Mouse (Mus musculus): ENCODE measurements around the gene Stx6. TPM values are rescaled to one million over a fixed set of nuclear protein-coding genes. Genes with fewer than 3 reads are reported as not detected.

The Stx6 gene
- polyA plus RNA-seq, 1 experiment, result 48.0 TPM

DNA sequence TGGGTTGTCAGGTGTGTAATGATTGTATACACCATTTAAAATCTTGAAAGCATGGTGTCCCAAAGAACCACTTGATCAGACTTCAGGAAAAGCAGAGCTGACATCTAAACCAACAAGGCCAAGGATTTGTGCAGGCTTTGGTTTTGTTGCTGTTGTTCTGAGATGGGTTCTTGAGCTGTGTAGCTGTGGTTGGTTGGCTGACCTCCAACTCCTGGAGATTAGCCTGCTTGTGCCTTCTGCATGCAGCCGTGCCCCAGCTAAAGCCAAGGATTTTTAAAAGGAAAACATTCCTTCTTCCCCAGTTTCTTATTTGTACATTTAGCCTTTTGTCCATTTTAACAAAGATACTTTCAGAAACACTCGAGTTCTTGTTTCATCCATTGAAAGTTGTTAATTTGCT, 33.2 kb downstream of the Stx6 start:
- H3K4me3 ChIP-seq (ENCODE audit: insufficient read depth, low read length), result no peak overlapping the region
- H3K4me1 ChIP-seq (ENCODE audit: control insufficient read depth, insufficient read depth, low read length), result no peaks in the 10 kb centered on the region
- no peak overlapping the region for H3K27ac ChIP-seq (ENCODE audit: insufficient read depth, low read depth, low read length)
- TF ChIP-seq CTCF (IDR thresholded peaks at IDR 0.05; ENCODE audit: low read depth, low read length) (no peak), POLR2A (IDR thresholded peaks at IDR 0.05; ENCODE audit: borderline replicate concordance, low read depth, low read length) (no peak)

DNA sequence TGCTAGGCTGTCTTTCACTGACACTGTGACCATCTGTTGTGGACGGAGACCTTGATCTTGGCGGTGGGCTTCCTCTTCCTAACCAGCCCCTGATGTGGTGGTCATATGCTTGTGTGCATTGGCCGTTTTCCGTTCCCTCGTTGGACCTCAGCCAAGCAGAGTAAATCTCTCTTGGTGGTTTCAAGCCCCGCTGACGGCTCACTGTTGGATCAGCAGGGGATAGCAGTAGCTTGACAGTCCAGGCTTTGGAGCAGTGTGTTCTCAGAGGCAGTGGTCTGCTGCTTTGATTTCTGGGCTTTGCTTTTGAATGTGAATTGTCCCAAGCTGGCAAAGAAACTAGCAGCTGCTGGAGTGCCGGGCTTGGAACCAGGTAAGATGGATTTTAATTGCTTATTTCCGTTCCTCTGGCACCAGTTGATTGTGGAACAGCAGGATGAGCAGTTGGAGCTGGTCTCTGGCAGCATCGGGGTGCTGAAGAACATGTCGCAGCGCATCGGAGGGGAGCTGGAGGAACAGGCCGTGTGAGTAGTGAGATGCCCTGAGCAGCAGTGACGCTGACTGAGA, 34.4 kb downstream of the Stx6 start:
- Histone ChIP-seq H3K4me3 (ENCODE audit: insufficient read depth, low read length) (no peak overlapping the region), H3K4me1 (ENCODE audit: control insufficient read depth, insufficient read depth, low read length) (no peaks in the 10 kb centered on the region), H3K27ac (ENCODE audit: insufficient read depth, low read depth, low read length) (no peak overlapping the region)
- TF ChIP-seq CTCF (IDR thresholded peaks at IDR 0.05; ENCODE audit: low read depth, low read length) (no peak), POLR2A (IDR thresholded peaks at IDR 0.05; ENCODE audit: borderline replicate concordance, low read depth, low read length) (no peak)

DNA sequence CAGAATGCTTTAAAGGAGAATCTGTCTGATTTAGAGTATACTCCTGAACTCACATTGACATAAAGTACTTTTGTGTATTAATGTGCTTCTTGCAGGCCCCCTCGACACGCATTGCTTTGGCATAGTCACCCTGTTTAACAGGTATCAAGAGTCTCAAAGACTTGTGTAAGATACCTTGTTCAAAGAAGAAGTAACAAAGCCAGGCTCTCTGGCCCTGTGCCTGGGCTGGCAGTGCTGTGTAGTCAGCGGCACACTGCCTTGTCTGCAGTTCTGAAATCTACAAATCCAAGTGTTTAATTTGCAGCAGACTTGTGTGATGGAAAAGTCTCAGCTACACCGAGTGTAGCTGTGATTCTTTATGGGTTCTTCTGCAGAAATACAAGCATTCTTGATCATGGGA, 38.2 kb downstream of the Stx6 start:
- Histone ChIP-seq H3K27ac (ENCODE audit: insufficient read depth, low read depth, low read length) (no peak overlapping the region), H3K4me3 (ENCODE audit: insufficient read depth, low read length) (no peak overlapping the region), H3K4me1 (ENCODE audit: control insufficient read depth, insufficient read depth, low read length) (no peaks in the 10 kb centered on the region)
- no peak for TF ChIP-seq POLR2A (IDR thresholded peaks at IDR 0.05; ENCODE audit: borderline replicate concordance, low read depth, low read length)
- no peak for TF ChIP-seq CTCF (IDR thresholded peaks at IDR 0.05; ENCODE audit: low read depth, low read length)

DNA sequence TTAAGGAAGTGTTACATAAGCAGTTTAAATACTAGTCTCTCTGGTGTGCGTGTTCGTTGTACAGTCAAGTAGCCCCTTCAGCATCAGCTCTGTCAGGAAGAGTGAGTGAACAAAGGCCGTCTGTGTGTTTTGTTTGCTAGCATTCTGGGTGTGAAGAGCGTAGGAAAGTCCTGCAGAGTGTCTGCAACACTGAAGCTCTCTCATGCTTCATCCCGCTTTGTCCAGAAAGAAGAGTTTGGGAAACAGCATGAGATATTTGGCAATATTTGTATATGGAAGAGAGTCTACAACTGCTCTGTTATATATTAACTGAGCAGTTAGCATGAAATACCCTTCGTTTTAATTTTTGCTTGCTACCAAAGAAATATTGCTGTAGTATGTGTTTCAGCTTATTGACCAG, 41.0 kb downstream of the Stx6 start:
- Histone ChIP-seq H3K27ac (ENCODE audit: insufficient read depth, low read depth, low read length) (no peak overlapping the region), H3K4me1 (ENCODE audit: control insufficient read depth, insufficient read depth, low read length) (no peaks in the 10 kb centered on the region), H3K4me3 (ENCODE audit: insufficient read depth, low read length) (no peak overlapping the region)
- TF ChIP-seq POLR2A (IDR thresholded peaks at IDR 0.05; ENCODE audit: borderline replicate concordance, low read depth, low read length), result no peak
- no peak for TF ChIP-seq CTCF (IDR thresholded peaks at IDR 0.05; ENCODE audit: low read depth, low read length)

DNA sequence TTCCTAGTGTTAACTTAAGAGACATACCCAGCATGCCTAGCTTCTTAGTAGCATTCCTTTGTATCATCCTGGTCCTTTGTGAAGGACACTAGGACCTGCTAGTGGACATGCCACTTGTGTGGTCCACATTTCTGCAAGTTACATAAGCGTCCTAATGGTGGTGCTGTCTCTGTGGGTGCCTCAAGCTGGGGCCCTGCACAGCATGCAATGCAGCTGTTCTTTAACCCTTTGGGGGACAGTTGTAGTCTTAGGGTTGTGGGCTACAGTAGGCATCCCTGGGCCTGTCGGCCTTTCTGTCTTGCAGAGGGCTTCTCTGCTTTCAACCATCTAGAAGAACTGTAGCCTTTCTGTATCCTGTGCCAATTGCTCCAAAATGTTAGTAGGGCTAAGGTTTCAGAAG, 42.5 kb downstream of the Stx6 start:
- no peaks in the 10 kb centered on the region for H3K4me1 ChIP-seq (ENCODE audit: control insufficient read depth, insufficient read depth, low read length)
- H3K4me3 ChIP-seq (ENCODE audit: insufficient read depth, low read length), result no peak overlapping the region
- no peak overlapping the region for H3K27ac ChIP-seq (ENCODE audit: insufficient read depth, low read depth, low read length)
- TF ChIP-seq POLR2A (IDR thresholded peaks at IDR 0.05; ENCODE audit: borderline replicate concordance, low read depth, low read length) (no peak), CTCF (IDR thresholded peaks at IDR 0.05; ENCODE audit: low read depth, low read length) (no peak)

DNA sequence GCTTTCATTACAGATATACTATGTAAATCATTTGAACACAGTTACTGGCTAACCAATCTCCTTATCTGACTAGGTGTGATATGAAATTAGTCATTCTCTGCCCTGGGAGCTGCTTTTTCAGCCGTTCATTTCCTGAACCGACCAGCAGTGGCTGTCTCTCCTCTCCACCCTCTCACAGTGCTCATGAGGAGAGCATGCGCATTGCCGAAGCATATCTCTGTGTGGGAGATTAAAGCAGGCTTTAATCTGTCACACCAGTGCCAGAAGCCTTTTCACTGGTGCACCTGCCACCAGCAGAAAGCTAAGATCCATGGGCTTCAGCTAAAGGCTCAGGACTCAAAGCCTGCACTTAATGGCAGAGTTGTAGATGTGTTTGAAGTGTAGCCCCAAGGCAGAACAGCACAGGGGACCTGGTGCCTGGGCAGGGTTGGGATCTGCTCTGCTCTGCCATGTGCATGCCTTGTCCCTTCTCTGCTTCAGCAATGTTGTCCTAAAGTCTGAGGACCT, 42.9 kb downstream of the Stx6 start:
- TF ChIP-seq POLR2A (IDR thresholded peaks at IDR 0.05; ENCODE audit: borderline replicate concordance, low read depth, low read length), result no peak
- no peak for TF ChIP-seq CTCF (IDR thresholded peaks at IDR 0.05; ENCODE audit: low read depth, low read length)
- Histone ChIP-seq H3K4me3 (ENCODE audit: insufficient read depth, low read length) (no peak overlapping the region), H3K4me1 (ENCODE audit: control insufficient read depth, insufficient read depth, low read length) (no peaks in the 10 kb centered on the region), H3K27ac (ENCODE audit: insufficient read depth, low read depth, low read length) (no peak overlapping the region)

DNA sequence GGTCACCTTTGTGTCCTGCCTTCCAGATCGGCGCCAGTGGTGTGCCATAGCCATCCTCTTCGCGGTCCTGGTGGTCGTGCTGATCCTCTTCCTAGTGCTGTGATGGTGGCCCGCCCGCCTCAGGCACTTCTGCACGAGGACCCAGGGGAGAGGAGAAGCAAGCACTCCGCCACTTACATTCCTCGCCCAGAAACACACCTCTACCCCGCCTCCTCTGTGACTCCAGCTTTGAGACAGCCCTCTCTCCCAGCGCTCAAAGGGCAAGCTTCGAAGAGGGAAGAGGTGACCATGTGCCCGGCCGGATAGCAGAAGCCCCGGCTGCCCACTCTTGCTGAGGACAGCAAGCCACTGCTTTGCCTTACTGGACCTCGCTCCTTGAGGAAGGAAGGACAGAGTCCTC, 43.4 kb downstream of the Stx6 start:
- Histone ChIP-seq H3K4me3 (ENCODE audit: insufficient read depth, low read length) (no peak overlapping the region), H3K4me1 (ENCODE audit: control insufficient read depth, insufficient read depth, low read length) (no peaks in the 10 kb centered on the region), H3K27ac (ENCODE audit: insufficient read depth, low read depth, low read length) (no peak overlapping the region)
- no peak for TF ChIP-seq POLR2A (IDR thresholded peaks at IDR 0.05; ENCODE audit: borderline replicate concordance, low read depth, low read length)
- no peak for TF ChIP-seq CTCF (IDR thresholded peaks at IDR 0.05; ENCODE audit: low read depth, low read length)

DNA sequence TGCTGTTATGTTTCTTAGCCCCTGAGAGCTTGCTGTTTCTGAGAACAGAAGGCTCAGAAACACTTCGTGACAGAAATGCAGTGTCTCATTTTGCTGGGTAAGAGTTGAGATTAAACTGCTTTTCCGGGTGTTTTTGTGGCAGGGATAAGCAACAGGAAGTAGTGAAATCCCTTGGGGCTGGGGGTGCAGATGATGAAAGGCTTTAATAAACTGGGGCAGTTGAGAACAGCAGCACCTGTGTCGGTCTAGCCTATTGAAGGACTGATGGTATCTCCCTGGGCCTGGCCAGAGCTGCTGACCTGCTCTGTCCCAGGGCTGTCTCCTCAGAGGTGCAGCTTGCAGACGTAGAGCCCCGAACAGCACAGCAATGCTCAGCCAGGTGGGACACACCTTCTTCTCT, 44.0 kb downstream of the Stx6 start:
- no peak overlapping the region for H3K4me3 ChIP-seq (ENCODE audit: insufficient read depth, low read length)
- TF ChIP-seq POLR2A (IDR thresholded peaks at IDR 0.05; ENCODE audit: borderline replicate concordance, low read depth, low read length), result no peak
- H3K27ac ChIP-seq (ENCODE audit: insufficient read depth, low read depth, low read length), result no peak overlapping the region
- no peaks in the 10 kb centered on the region for H3K4me1 ChIP-seq (ENCODE audit: control insufficient read depth, insufficient read depth, low read length)

DNA sequence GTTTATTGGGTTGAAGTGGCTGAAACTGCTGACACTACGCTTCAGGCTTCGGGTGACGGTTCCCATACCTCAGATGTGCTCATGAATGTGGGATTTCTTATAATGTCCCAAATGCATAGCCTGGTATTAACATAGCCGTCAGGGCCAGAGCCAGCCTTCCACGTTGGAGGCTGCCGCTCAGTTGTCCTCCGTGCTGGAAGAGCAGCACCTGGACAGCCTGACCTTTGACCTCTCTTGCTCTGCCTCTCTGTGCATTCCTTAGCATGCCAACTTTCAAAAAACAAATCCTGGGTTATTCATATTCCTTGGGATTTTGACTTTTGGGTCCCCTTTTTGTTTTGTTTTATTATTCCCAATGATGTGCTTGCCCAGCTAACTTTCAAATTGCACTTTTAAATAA, 44.6 kb downstream of the Stx6 start:
- no peak overlapping the region for H3K27ac ChIP-seq (ENCODE audit: insufficient read depth, low read depth, low read length)
- no peaks in the 10 kb centered on the region for H3K4me1 ChIP-seq (ENCODE audit: control insufficient read depth, insufficient read depth, low read length)
- H3K4me3 ChIP-seq (ENCODE audit: insufficient read depth, low read length), result no peak overlapping the region
- TF ChIP-seq POLR2A (IDR thresholded peaks at IDR 0.05; ENCODE audit: borderline replicate concordance, low read depth, low read length) (no peak), CTCF (IDR thresholded peaks at IDR 0.05; ENCODE audit: low read depth, low read length) (no peak)

DNA sequence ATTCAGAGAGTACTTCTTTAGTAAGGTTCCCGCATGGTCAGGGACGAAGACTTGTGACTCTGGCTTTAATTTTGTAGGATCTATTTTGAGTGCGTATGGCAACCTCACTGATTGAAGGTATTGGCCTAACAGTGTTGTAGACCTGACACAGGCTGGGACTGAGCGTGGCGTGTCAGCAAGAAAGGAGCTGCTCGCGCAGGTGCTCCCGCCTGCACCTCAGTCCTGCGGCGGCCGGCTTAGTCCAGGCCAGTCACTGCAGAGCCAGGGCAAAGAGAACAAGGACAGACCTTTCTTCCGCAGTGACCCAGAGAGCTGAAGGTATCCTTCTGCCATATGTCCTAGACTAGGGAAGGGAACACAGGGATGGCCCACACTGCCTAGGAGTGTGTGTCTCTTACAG, 45.4 kb downstream of the Stx6 start:
- Histone ChIP-seq H3K27ac (ENCODE audit: insufficient read depth, low read depth, low read length) (no peak overlapping the region), H3K4me3 (ENCODE audit: insufficient read depth, low read length) (no peak overlapping the region), H3K4me1 (ENCODE audit: control insufficient read depth, insufficient read depth, low read length) (no peaks in the 10 kb centered on the region)
- TF ChIP-seq CTCF (IDR thresholded peaks at IDR 0.05; ENCODE audit: low read depth, low read length) (no peak), POLR2A (IDR thresholded peaks at IDR 0.05; ENCODE audit: borderline replicate concordance, low read depth, low read length) (no peak)

Measured in bone marrow macrophage, adult 2 months (primary cell).